Mouse (Mus musculus) brain, embryonic 14.5 days (tissue): ENCODE measurements around the gene Ctxn1.

Source experiments
- CTCF ChIP-seq: fragments of 200-500 bp; IDR thresholded peaks from 2 replicates; pipeline ENCODE4 v1.5.1; 2012; ENCODE audit warnings: inconsistent platforms, mild to moderate bottlenecking, moderate library complexity, borderline replicate concordance; ENCODE audit not compliant: insufficient read depth, insufficient read length; ENCODE audit errors: extremely low read depth
- POLR2A ChIP-seq: fragments of 200-500 bp; IDR thresholded peaks from 2 replicates; pipeline ENCODE4 v1.6.1; 2012; ENCODE audit warnings: mild to moderate bottlenecking, inconsistent platforms, borderline replicate concordance; ENCODE audit not compliant: poor library complexity, insufficient read depth, insufficient read length, severe bottlenecking; ENCODE audit errors: extremely low read depth

GRCm38 (mm10) chr8:4245061-4245460 is 14.0 kb downstream of the Ctxn1 start:
- no peak for TF ChIP-seq CTCF
- no peak for TF ChIP-seq POLR2A
